Mouse (Mus musculus) hindbrain, embryonic 11.5 days (tissue): ENCODE measurements at regions not wholly inside any gene's neighbourhood (a gene's known extent, or its start where the extent isn't known, plus 50 kb on each side); places are given as distances from the start of the nearest gene placed in this dataset.

ENCODE experiments used
- ATAC-seq: fragments of 200-750 bp; cut with Nextera tagmentation; 2 replicates; pipeline ENCODE4 v1.8.0; 2017; ENCODE audit warnings: mild to moderate bottlenecking, moderate TSS enrichment, moderate library complexity; ENCODE audit not compliant: low FRiP score
- DNase-seq: peaks from one replicate; pipeline ENCODE4 v3.0.0-alpha.2; 2015; ENCODE audit warnings: low spot score
- H3K27ac ChIP-seq: fragments of 300-500 bp; sonication (generic); 2 replicates; pipeline ENCODE4 v1.5.1; 2014; ENCODE audit warnings: mild to moderate bottlenecking, low read depth, low read length
- H3K27me3 ChIP-seq: fragments of 300-500 bp; sonication (generic); 2 replicates; pipeline ENCODE4 v1.6.1; 2014; ENCODE audit warnings: mild to moderate bottlenecking, low read length, moderate library complexity, mixed read lengths; ENCODE audit not compliant: control insufficient read depth, insufficient read depth
- H3K36me3 ChIP-seq: fragments of 300-500 bp; sonication (generic); 2 replicates; pipeline ENCODE4 v1.6.1; 2014; ENCODE audit warnings: mild to moderate bottlenecking, low read length, moderate library complexity, mixed read lengths; ENCODE audit not compliant: control insufficient read depth, insufficient read depth
- H3K4me1 ChIP-seq: fragments of 300-500 bp; sonication (generic); replicated peaks from 2 replicates; pipeline ENCODE4 v1.6.1; 2014; ENCODE audit warnings: low read length, mixed read lengths; ENCODE audit not compliant: control insufficient read depth, insufficient read depth
- H3K4me2 ChIP-seq: fragments of 300-500 bp; sonication (generic); replicated peaks from 2 replicates; pipeline ENCODE4 v1.6.1; 2014; ENCODE audit warnings: mild to moderate bottlenecking, low read depth, low read length
- H3K4me3 ChIP-seq: fragments of 300-500 bp; sonication (generic); 2 replicates; pipeline ENCODE4 v1.5.1; 2014; ENCODE audit warnings: low read depth, low read length
- H3K9ac ChIP-seq: fragments of 300-500 bp; sonication (generic); 2 replicates; pipeline ENCODE4 v1.6.1; 2014; ENCODE audit warnings: low read depth, low read length
- H3K9me3 ChIP-seq: fragments of 300-500 bp; sonication (generic); 2 replicates; pipeline ENCODE4 v1.6.1; 2016; ENCODE audit warnings: low read length; ENCODE audit not compliant: control insufficient read depth
- WGBS: fragments of 180-500 bp; shearing (Covaris S2); extraction: QIAGEN DNeasy Blood & Tissue Kit; methylation state at CpG from one replicate; pipeline ENCODE4 v1.1.7; 2014; 5-methylcytosine and 5-hydroxymethylcytosine counted together

DNA sequence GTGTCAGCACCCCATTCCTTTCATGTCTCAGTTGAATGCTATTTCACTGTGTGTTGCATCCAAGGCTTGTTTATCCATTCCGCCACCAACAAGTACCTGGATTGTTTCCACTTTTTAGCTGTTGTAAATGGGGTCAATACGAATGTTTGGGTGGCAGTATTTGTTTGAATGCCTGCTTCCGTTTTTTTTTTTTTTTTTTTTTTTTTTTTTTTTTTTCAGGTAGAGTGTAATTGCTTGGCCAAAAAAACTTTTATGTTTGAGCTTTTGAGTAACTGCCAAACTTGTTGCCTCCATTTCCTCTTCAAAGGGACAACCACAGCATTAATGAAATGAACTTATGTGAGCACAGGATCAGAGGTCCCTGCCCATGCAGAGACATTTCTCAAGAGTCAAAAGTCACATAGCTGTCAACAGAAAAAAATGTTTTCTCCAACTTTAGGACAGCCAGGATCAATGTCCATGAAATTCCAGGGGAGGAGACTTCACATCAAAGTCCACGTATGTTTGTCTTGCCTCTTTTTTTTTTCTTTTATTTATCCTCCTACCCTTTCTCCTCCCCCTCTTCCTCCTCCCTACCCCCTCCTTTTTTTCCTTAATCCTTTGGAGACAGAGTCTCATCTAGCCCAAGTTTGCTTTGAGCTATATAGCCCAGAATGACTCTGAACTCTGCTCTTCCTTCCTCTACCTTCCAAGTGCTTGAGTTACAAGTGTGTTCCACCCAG lies 56.5 kb upstream of the Ugp2 start:
- no peak overlapping the region for H3K9ac ChIP-seq
- H3K36me3 ChIP-seq: no peaks in the 10 kb centered on the region
- H3K4me1 ChIP-seq: no peaks in the 10 kb centered on the region
- no peak overlapping the region for H3K4me2 ChIP-seq
- H3K4me3 ChIP-seq: no peak overlapping the region
- DNase-seq: no peak
- 83% methylated on average over 4 of the region's 4 CpGs for WGBS
- no peak overlapping the region for H3K27ac ChIP-seq
- H3K9me3 ChIP-seq: no peaks in the 10 kb centered on the region
- no peak for ATAC-seq
- no peaks in the 10 kb centered on the region for H3K27me3 ChIP-seq

DNA sequence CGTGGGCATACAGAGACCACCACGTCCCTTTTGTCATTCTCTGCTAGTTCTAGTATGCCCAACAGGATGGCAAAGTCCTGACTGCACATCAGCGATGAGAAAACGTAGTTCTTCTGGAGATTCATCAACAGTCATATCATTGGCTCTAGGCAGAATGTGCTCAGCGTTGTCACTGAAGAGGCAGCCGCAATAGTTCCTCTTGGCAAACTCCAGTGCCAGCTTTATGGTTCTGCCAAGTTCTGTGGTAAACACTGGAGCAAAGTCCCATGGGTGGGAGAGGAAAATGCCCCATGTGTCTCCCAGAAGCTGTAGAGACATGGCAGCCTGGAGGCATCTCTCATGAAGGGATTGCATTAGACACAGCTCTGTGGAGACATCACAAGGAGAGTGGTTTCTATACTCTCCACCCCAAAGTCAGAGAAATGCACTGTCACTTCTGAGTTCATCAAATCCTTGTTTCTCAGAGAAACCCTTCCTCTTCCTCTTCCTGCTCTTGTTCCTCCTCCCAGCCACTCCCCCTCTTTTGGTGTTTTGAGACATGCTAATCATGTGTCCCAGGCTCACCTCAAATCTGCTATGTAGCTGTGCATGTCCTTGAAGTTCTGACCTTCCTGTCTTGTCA lies 54.6 kb upstream of the Ugp2 start:
- ATAC-seq (no peak), DNase-seq (no peak)
- WGBS: 89% methylated on average over 6 of the region's 6 CpGs
- H3K9me3 ChIP-seq: no peaks in the 10 kb centered on the region
- no peak overlapping the region for H3K4me3 ChIP-seq
- H3K27ac ChIP-seq: no peak overlapping the region
- no peaks in the 10 kb centered on the region for H3K36me3 ChIP-seq
- no peak overlapping the region for H3K4me2 ChIP-seq
- H3K9ac ChIP-seq: no peak overlapping the region
- no peaks in the 10 kb centered on the region for H3K27me3 ChIP-seq
- no peaks in the 10 kb centered on the region for H3K4me1 ChIP-seq

DNA sequence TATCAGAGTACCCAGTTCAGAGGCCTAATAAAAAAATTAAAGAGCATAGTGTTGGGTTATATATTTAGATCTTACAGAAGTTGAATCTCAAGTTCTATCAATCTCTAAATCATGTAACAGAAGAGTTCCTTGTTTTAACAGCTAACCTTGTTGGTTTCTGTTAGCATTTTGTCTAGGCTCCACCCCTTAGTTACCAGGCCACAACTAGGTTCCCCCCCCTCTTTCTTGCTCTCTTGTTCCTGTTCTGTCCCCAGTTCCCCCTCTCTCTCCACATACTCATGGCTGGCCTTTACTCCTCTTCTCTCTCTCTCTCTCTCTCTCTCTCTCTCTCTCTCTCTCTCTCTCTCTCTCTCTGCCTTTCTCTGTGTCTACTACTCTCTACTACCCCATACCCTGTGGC lies 53.3 kb upstream of the Ugp2 start:
- H3K4me3 ChIP-seq: no peak overlapping the region
- no peak overlapping the region for H3K27ac ChIP-seq
- ATAC-seq (no peak), DNase-seq (no peak)
- no peaks in the 10 kb centered on the region for H3K36me3 ChIP-seq
- H3K27me3 ChIP-seq: no peaks in the 10 kb centered on the region
- H3K9me3 ChIP-seq: no peaks in the 10 kb centered on the region
- H3K4me1 ChIP-seq: no peaks in the 10 kb centered on the region
- no peak overlapping the region for H3K4me2 ChIP-seq
- H3K9ac ChIP-seq: no peak overlapping the region

DNA sequence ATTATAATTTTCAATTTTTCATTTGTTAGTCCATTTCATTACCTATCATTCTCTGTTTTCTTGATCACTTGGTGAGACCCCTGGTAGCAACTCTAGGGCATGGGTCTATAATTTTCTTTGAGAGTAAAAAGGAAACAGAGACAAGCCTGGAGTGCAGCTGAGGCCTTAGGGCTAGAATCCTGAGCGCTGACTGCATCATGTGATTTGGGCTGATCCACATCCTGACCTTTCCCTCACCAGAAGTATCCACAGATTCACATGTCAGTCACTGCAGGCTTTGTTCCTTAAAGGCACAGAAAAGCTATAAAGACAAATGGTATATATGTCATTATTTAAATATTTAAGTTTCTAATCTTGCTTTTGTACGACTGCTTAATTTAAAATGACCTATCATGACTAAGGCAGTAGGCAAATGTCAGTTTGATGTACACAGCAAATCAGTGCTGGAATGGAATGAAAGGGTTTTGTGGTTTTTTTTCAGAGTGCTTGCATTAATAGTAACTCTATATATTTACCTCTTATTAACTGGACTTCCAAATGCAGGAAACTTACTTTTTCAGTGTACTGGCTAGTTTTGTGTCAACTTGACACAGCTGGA lies 51.4 kb upstream of the Ugp2 start:
- no peak overlapping the region for H3K27ac ChIP-seq
- no peaks in the 10 kb centered on the region for H3K27me3 ChIP-seq
- no peak overlapping the region for H3K9ac ChIP-seq
- ATAC-seq (no peak), DNase-seq (no peak)
- no peak overlapping the region for H3K4me2 ChIP-seq
- H3K4me3 ChIP-seq: no peak overlapping the region
- 60% methylated on average over 2 of the region's 2 CpGs for WGBS
- H3K9me3 ChIP-seq: no peaks in the 10 kb centered on the region
- no peaks in the 10 kb centered on the region for H3K4me1 ChIP-seq
- H3K36me3 ChIP-seq: no peaks in the 10 kb centered on the region
